Mouse (Mus musculus): ENCODE results near the gene Gnmt.

- TF ChIP-seq CTCF (IDR thresholded peaks at IDR 0.05) (no peak), EP300 (IDR thresholded peaks at IDR 0.05) (no peak)
Observed at GRCm38 (mm10) chr17:46747234-46747633, 18.3 kb upstream of the Gnmt start.

All from lung, postnatal 0 days (tissue).